Mouse (Mus musculus) brain, embryonic 14.5 days (tissue): ENCODE data around the gene Prap1.

Experiments used
- CTCF ChIP-seq: fragments of 200-500 bp; IDR thresholded peaks from 2 replicates; pipeline ENCODE4 v1.5.1; 2012; ENCODE audit warnings: inconsistent platforms, mild to moderate bottlenecking, moderate library complexity, borderline replicate concordance; ENCODE audit not compliant: insufficient read depth, insufficient read length; ENCODE audit errors: extremely low read depth
- POLR2A ChIP-seq: fragments of 200-500 bp; IDR thresholded peaks from 2 replicates; pipeline ENCODE4 v1.6.1; 2012; ENCODE audit warnings: mild to moderate bottlenecking, inconsistent platforms, borderline replicate concordance; ENCODE audit not compliant: poor library complexity, insufficient read depth, insufficient read length, severe bottlenecking; ENCODE audit errors: extremely low read depth

- TF ChIP-seq CTCF: no peak
- no peak for TF ChIP-seq POLR2A
Observed at GRCm38 (mm10) chr7:140067397-140067796, 25.8 kb upstream of the Prap1 start.
